ENCODE assay signal across 16 mouse cellular contexts in genomic region chr5:110629525-110630120, GRCm38 (mm10). TPM values are rescaled to one million over a fixed set of nuclear protein-coding genes. Genes with fewer than 3 reads are reported as not detected.
DNase-seq lines count a peak whose midpoint lies in the region; ATAC-seq lines count a peak whose summit lies in the region.
"Had no signal": no experiment of that assay in that cellular context is flagged by ENCODE, and none has a peak within 500 bp of the region (broad histone marks: within the 10 kb centered on the region; RNA-seq: fewer than 3 reads in every experiment).

No protein-coding gene starts in this region.

- H3K4me2 ChIP-seq in kidney, embryonic 15.5 days: no peak overlapping the region
- H3K4me2 ChIP-seq: hindbrain, embryonic 13.5 days; limb, embryonic 12.5 days; midbrain, embryonic 15.5 days; neural tube, embryonic 12.5 days had no signal

- peaks cover 13% of the 10 kb centered on the region; the same call in 1 of the 2 replicates for H3K27me3 ChIP-seq in kidney, embryonic 15.5 days
- H3K27me3 ChIP-seq: midbrain, embryonic 15.5 days; neural tube, embryonic 12.5 days had no signal

- no peak overlapping the region for H3K27ac ChIP-seq in kidney, embryonic 15.5 days
- H3K27ac ChIP-seq: hindbrain, embryonic 13.5 days; limb, embryonic 12.5 days; midbrain, embryonic 15.5 days; neural tube, embryonic 12.5 days; stomach, postnatal 0 days had no signal

- 0 out of 2 replicates have a peak, but pooled peaks cover 6% of the 10 kb centered on the region for H3K4me1 ChIP-seq in kidney, embryonic 15.5 days
- H3K4me1 ChIP-seq: midbrain, embryonic 15.5 days had no signal

- no peak overlapping the region for H3K9ac ChIP-seq in kidney, embryonic 15.5 days
- H3K9ac ChIP-seq: hindbrain, embryonic 13.5 days; limb, embryonic 12.5 days; liver, postnatal 0 days; midbrain, embryonic 15.5 days; neural tube, embryonic 12.5 days had no signal

- no peaks in the 10 kb centered on the region for H3K36me3 ChIP-seq in kidney, embryonic 15.5 days
- H3K36me3 ChIP-seq: hindbrain, embryonic 13.5 days; limb, embryonic 12.5 days; midbrain, embryonic 15.5 days; neural tube, embryonic 12.5 days had no signal

- no peak for ATAC-seq in kidney, embryonic 15.5 days (replicated peaks; ENCODE audit: low FRiP score)
- ATAC-seq in erythroid progenitor cell, adult 5-6 weeks (replicated peaks; ENCODE audit: low FRiP score, poor library complexity, severe bottlenecking): no peak
- ATAC-seq: intestine, postnatal 0 days; liver, postnatal 0 days; midbrain, embryonic 15.5 days had no signal

- DNase-seq in kidney, adult 18-20 months: peak; percentile 75
- DNase-seq in adrenal gland, adult (ENCODE audit: inconsistent age in 2 of 2, low spot score in 1 of 2): peak; percentile 84 to 92
- DNase-seq in brain, adult 2 months (ENCODE audit: low read depth, low spot score): peak; percentile 37
- DNase-seq in skeletal muscle tissue, adult 2 months (ENCODE audit: low read depth, low spot score): peak; percentile 17
- DNase-seq in frontal cortex, postnatal 36 days (ENCODE audit: low spot score in 2 of 2): no peak
- DNase-seq: heart, adult 18-20 months; liver, postnatal 0 days had no signal

- no peaks in the 10 kb centered on the region for H3K9me3 ChIP-seq in kidney, embryonic 15.5 days (replicated peaks)
- H3K9me3 ChIP-seq: hindbrain, embryonic 13.5 days; limb, embryonic 12.5 days; midbrain, embryonic 15.5 days; neural tube, embryonic 12.5 days had no signal

- 70% methylated on average over 2 of the region's 2 CpGs for WGBS in kidney, embryonic 15.5 days

- H3K4me3 ChIP-seq in kidney, embryonic 15.5 days (replicated peaks): no peak overlapping the region
- H3K4me3 ChIP-seq: erythroblast, embryonic 14.5 days; hindbrain, embryonic 13.5 days; limb, embryonic 12.5 days; midbrain, embryonic 15.5 days; neural tube, embryonic 12.5 days had no signal

RNA-seq across cellular contexts. Expression of gene Noc4l, which starts 23.6 kb away (rescaled TPM):
- 54.0 and 62.4 TPM in 2 replicates for polyA plus RNA-seq in kidney, embryonic 15.5 days (2015; fragmentation: Nextera tagmentation; extraction: Ambion mirVana)
- total RNA-seq in erythroid progenitor cell, adult 5-6 weeks (2015; ENCODE audit: low replicate concordance): 12.2 and 18.4 TPM in 2 replicates
- 3.3 TPM in 2 replicates for total RNA-seq in erythroid progenitor cell, adult 5-6 weeks (2017; ENCODE audit: low replicate concordance)

RNA-seq across cellular contexts. Expression of gene Ddx51, which starts 23.6 kb away (rescaled TPM):
- polyA plus RNA-seq in kidney, embryonic 15.5 days (2015; fragmentation: Nextera tagmentation; extraction: Ambion mirVana): 23.7 and 28.2 TPM in 2 replicates
- total RNA-seq in erythroid progenitor cell, adult 5-6 weeks (2015; ENCODE audit: low replicate concordance): 1.4 and 3.4 TPM in 2 replicates
- total RNA-seq in erythroid progenitor cell, adult 5-6 weeks (2017; ENCODE audit: low replicate concordance): 2.8 TPM in 1 of 2 replicates, not detected in the other

Comparison
In these comparisons a context has a peak if more than half of its experiments do, and no peak if none do; other contexts are left out.
1. DNase-seq: peak in kidney, adult 18-20 months (single experiment), adrenal gland, adult (2 of 2), brain, adult 2 months (single experiment) and skeletal muscle tissue, adult 2 months (single experiment); none in frontal cortex, postnatal 36 days (0 of 2).